Mouse (Mus musculus): ENCODE data around the gene Col4a3. TPM values are rescaled to one million over a fixed set of nuclear protein-coding genes. Genes with fewer than 3 reads are reported as not detected.

Col4a3 gene
- polyA plus RNA-seq, 1 experiment = 0.08 TPM

- H3ac ChIP-seq (ENCODE audit: control insufficient read depth, insufficient read length) = no peak overlapping the region
- H3K79me2 ChIP-seq (ENCODE audit: control insufficient read depth, insufficient read depth) = no peaks in the 10 kb centered on the region
- no peak overlapping the region for H3K4me2 ChIP-seq (ENCODE audit: low read depth)
- H3K36me3 ChIP-seq (ENCODE audit: control insufficient read depth, insufficient read depth) = no peaks in the 10 kb centered on the region
- TF ChIP-seq MYOG (IDR thresholded peaks at IDR 0.05; ENCODE audit: control insufficient read depth in 1 of 3, insufficient read depth in 1 of 3, insufficient read length in 2 of 3, low read depth in 2 of 3) (no peak), SRF (IDR thresholded peaks at IDR 0.05; ENCODE audit: control insufficient read depth, insufficient read length, low read depth) (no peak), POLR2A (IDR thresholded peaks at IDR 0.05; ENCODE audit: insufficient read length, low read depth) (no peak), E2F4 (IDR thresholded peaks at IDR 0.05; ENCODE audit: insufficient read depth) (no peak), MYOD1 (IDR thresholded peaks at IDR 0.05; ENCODE audit: control insufficient read depth in 1 of 3, insufficient read length in 2 of 3, low read depth in 2 of 3) (no peak), TCF12 (IDR thresholded peaks at IDR 0.05; ENCODE audit: insufficient read depth, poor library complexity, severe bottlenecking) (no peak), TCF3 (IDR thresholded peaks at IDR 0.05; ENCODE audit: insufficient read length, low read depth) (no peak), USF1 (IDR thresholded peaks at IDR 0.05; ENCODE audit: low read depth) (no peak), REST (IDR thresholded peaks at IDR 0.05; ENCODE audit: insufficient read depth, insufficient read length) (no peak), POLR2AphosphoS2 (IDR thresholded peaks at IDR 0.05; ENCODE audit: insufficient read length, low read depth) (no peak), MAX (IDR thresholded peaks at IDR 0.05; ENCODE audit: low read depth) (no peak), CEBPB (IDR thresholded peaks at IDR 0.05; ENCODE audit: insufficient read depth, poor library complexity, severe bottlenecking) (no peak)
- H3K27me3 ChIP-seq (ENCODE audit: control insufficient read depth, insufficient read depth, insufficient read length) = no peaks in the 10 kb centered on the region
- no peak overlapping the region for H3K4me3 ChIP-seq
These were observed 8.8 kb upstream of the Col4a3 start for GRCm38 (mm10) chr1:82577915-82578314.

GRCm38 (mm10) chr1:82578320-82578719 lies 8.4 kb upstream of the Col4a3 start:
- Histone ChIP-seq H3K27me3 (ENCODE audit: control insufficient read depth, insufficient read depth, insufficient read length) (no peaks in the 10 kb centered on the region), H3K4me3 (no peak overlapping the region), H3ac (ENCODE audit: control insufficient read depth, insufficient read length) (no peak overlapping the region), H3K4me2 (ENCODE audit: low read depth) (no peak overlapping the region), H3K79me2 (ENCODE audit: control insufficient read depth, insufficient read depth) (no peaks in the 10 kb centered on the region), H3K36me3 (ENCODE audit: control insufficient read depth, insufficient read depth) (no peaks in the 10 kb centered on the region)
- TF ChIP-seq CEBPB (IDR thresholded peaks at IDR 0.05; ENCODE audit: insufficient read depth, poor library complexity, severe bottlenecking) (no peak), E2F4 (IDR thresholded peaks at IDR 0.05; ENCODE audit: insufficient read depth) (no peak)

GRCm38 (mm10) chr1:82585981-82586380 lies 740 bp upstream of the Col4a3 start:
- Histone ChIP-seq H3K4me3 (no peak overlapping the region), H3K27me3 (ENCODE audit: control insufficient read depth, insufficient read depth, insufficient read length) (no peaks in the 10 kb centered on the region), H3ac (ENCODE audit: control insufficient read depth, insufficient read length) (no peak overlapping the region), H3K4me2 (ENCODE audit: low read depth) (peak overlapping the region; percentile 48), H3K79me2 (ENCODE audit: control insufficient read depth, insufficient read depth) (no peaks in the 10 kb centered on the region), H3K36me3 (ENCODE audit: control insufficient read depth, insufficient read depth) (no peaks in the 10 kb centered on the region)
- TF ChIP-seq SRF (IDR thresholded peaks at IDR 0.05; ENCODE audit: control insufficient read depth, insufficient read length, low read depth) (no peak), E2F4 (IDR thresholded peaks at IDR 0.05; ENCODE audit: insufficient read depth) (no peak), POLR2A (IDR thresholded peaks at IDR 0.05; ENCODE audit: insufficient read length, low read depth) (no peak), TCF3 (IDR thresholded peaks at IDR 0.05; ENCODE audit: insufficient read length, low read depth) (no peak)

GRCm38 (mm10) chr1:82590266-82590665 lies 3.5 kb downstream of the Col4a3 start:
- no peak for TF ChIP-seq MAX (IDR thresholded peaks at IDR 0.05; ENCODE audit: low read depth)
- TF ChIP-seq USF1 (IDR thresholded peaks at IDR 0.05; ENCODE audit: low read depth) = no peak
- TF ChIP-seq TCF3 (IDR thresholded peaks at IDR 0.05; ENCODE audit: insufficient read length, low read depth) = no peak
- no peak for TF ChIP-seq SRF (IDR thresholded peaks at IDR 0.05; ENCODE audit: control insufficient read depth, insufficient read length, low read depth)
- no peak for TF ChIP-seq REST (IDR thresholded peaks at IDR 0.05; ENCODE audit: insufficient read depth, insufficient read length)
- TF ChIP-seq CEBPB (IDR thresholded peaks at IDR 0.05; ENCODE audit: insufficient read depth, poor library complexity, severe bottlenecking) = no peak
- no peak for TF ChIP-seq POLR2AphosphoS2 (IDR thresholded peaks at IDR 0.05; ENCODE audit: insufficient read length, low read depth)
- no peak for TF ChIP-seq POLR2A (IDR thresholded peaks at IDR 0.05; ENCODE audit: insufficient read length, low read depth)
- TF ChIP-seq MYOD1 (IDR thresholded peaks at IDR 0.05; ENCODE audit: control insufficient read depth in 1 of 3, insufficient read length in 2 of 3, low read depth in 2 of 3) = no peak
- TF ChIP-seq MYOG (IDR thresholded peaks at IDR 0.05; ENCODE audit: control insufficient read depth in 1 of 3, insufficient read depth in 1 of 3, insufficient read length in 2 of 3, low read depth in 2 of 3) = no peak
- TF ChIP-seq E2F4 (IDR thresholded peaks at IDR 0.05; ENCODE audit: insufficient read depth) = no peak
- TF ChIP-seq TCF12 (IDR thresholded peaks at IDR 0.05; ENCODE audit: insufficient read depth, poor library complexity, severe bottlenecking) = no peak

GRCm38 (mm10) chr1:82596864-82597596 lies 10.3 kb downstream of the Col4a3 start:
- Histone ChIP-seq H3K4me3 (no peak overlapping the region), H3K27me3 (ENCODE audit: control insufficient read depth, insufficient read depth, insufficient read length) (no peaks in the 10 kb centered on the region), H3ac (ENCODE audit: control insufficient read depth, insufficient read length) (no peak overlapping the region), H3K36me3 (ENCODE audit: control insufficient read depth, insufficient read depth) (no peaks in the 10 kb centered on the region), H3K79me2 (ENCODE audit: control insufficient read depth, insufficient read depth) (no peaks in the 10 kb centered on the region), H3K4me2 (ENCODE audit: low read depth) (no peak overlapping the region)
- no peak for TF ChIP-seq USF1 (IDR thresholded peaks at IDR 0.05; ENCODE audit: low read depth)
- no peak for TF ChIP-seq TCF3 (IDR thresholded peaks at IDR 0.05; ENCODE audit: insufficient read length, low read depth)
- no peak for TF ChIP-seq POLR2A (IDR thresholded peaks at IDR 0.05; ENCODE audit: insufficient read length, low read depth)
- no peak for TF ChIP-seq CEBPB (IDR thresholded peaks at IDR 0.05; ENCODE audit: insufficient read depth, poor library complexity, severe bottlenecking)
- no peak for TF ChIP-seq POLR2AphosphoS2 (IDR thresholded peaks at IDR 0.05; ENCODE audit: insufficient read length, low read depth)
- TF ChIP-seq TCF12 (IDR thresholded peaks at IDR 0.05; ENCODE audit: insufficient read depth, poor library complexity, severe bottlenecking) = no peak
- TF ChIP-seq MYOG (IDR thresholded peaks at IDR 0.05; ENCODE audit: control insufficient read depth in 1 of 3, insufficient read depth in 1 of 3, insufficient read length in 2 of 3, low read depth in 2 of 3) = no peak
- no peak for TF ChIP-seq REST (IDR thresholded peaks at IDR 0.05; ENCODE audit: insufficient read depth, insufficient read length)
- TF ChIP-seq MYOD1 (IDR thresholded peaks at IDR 0.05; ENCODE audit: control insufficient read depth in 1 of 3, insufficient read length in 2 of 3, low read depth in 2 of 3) = no peak
- no peak for TF ChIP-seq MAX (IDR thresholded peaks at IDR 0.05; ENCODE audit: low read depth)
- no peak for TF ChIP-seq SRF (IDR thresholded peaks at IDR 0.05; ENCODE audit: control insufficient read depth, insufficient read length, low read depth)
- TF ChIP-seq E2F4 (IDR thresholded peaks at IDR 0.05; ENCODE audit: insufficient read depth) = no peak

More at GRCm38 (mm10) chr1:82590266-82590665, 3.5 kb downstream of the Col4a3 start:
- Histone ChIP-seq H3K79me2 (ENCODE audit: control insufficient read depth, insufficient read depth) (no peaks in the 10 kb centered on the region), H3ac (ENCODE audit: control insufficient read depth, insufficient read length) (no peak overlapping the region), H3K4me3 (no peak overlapping the region), H3K27me3 (ENCODE audit: control insufficient read depth, insufficient read depth, insufficient read length) (no peaks in the 10 kb centered on the region), H3K4me2 (ENCODE audit: low read depth) (no peak overlapping the region), H3K36me3 (ENCODE audit: control insufficient read depth, insufficient read depth) (no peaks in the 10 kb centered on the region)

Data from myocyte (in vitro differentiated cells).